8 mouse cellular contexts compared by ENCODE assay signal in genomic region chr16:20589366-20589938, GRCm38 (mm10). TPM values are rescaled to one million over a fixed set of nuclear protein-coding genes. Genes with fewer than 3 reads are reported as not detected.
DNase-seq lines count a peak whose midpoint lies in the region; ATAC-seq and TF ChIP-seq lines count a peak whose summit lies in the region.

Vwa5b2 (plus strand) TSS chr16:20589471.

- intact Hi-C loops in heart, postnatal 10 days (cut with DNase I): loop anchor here (5.0 kb wide), 1 partner anchor 53 kb away; no protein-coding TSS in a partner anchor
- intact Hi-C loops in left cerebral cortex, postnatal 10 days (cut with DNase I): no loop called here

- no peaks in the 10 kb centered on the region for H3K9me3 ChIP-seq in heart, embryonic 13.5 days
- no peaks in the 10 kb centered on the region for H3K9me3 ChIP-seq in ES-E14 (ENCODE audit: control insufficient read depth, insufficient read depth, low read depth, low read length)
- no peaks in the 10 kb centered on the region for H3K9me3 ChIP-seq in forebrain, embryonic 10.5 days
- no peaks in the 10 kb centered on the region for H3K9me3 ChIP-seq in neural tube, embryonic 12.5 days

- DNase-seq in heart, postnatal 10 days: no peak
- no peak for DNase-seq in ES-E14 (ENCODE audit: low read depth, low spot score)
- DNase-seq in forebrain, embryonic 10.5 days (ENCODE audit: extremely low spot score, low spot score): peak; percentile 22
- peak; percentile 36 to 61 for DNase-seq in left cerebral cortex, postnatal 10 days (ENCODE audit: extremely low spot score in 1 of 2, low spot score in 2 of 2)
- DNase-seq in gastrocnemius, postnatal 25 days: no peak

- no peak for ATAC-seq in heart, embryonic 13.5 days (ENCODE audit: extremely low read depth, insufficient number of reproducible peaks, low FRiP score, low TSS enrichment)
- peak; percentile 74 for ATAC-seq in neural tube, embryonic 12.5 days (ENCODE audit: low FRiP score, low read depth)
- no peak for ATAC-seq in CD4-positive, CD25-positive, alpha-beta regulatory T cell, adult 4 months

- WGBS in heart, embryonic 13.5 days: under 1% methylated on average over 24 of the region's 24 CpGs
- 1% methylated on average over 24 of the region's 24 CpGs for WGBS in forebrain, embryonic 10.5 days
- WGBS in neural tube, embryonic 12.5 days: under 1% methylated on average over 24 of the region's 24 CpGs

- peaks cover 24% of the 10 kb centered on the region for H3K4me1 ChIP-seq in heart, embryonic 13.5 days
- peaks cover 0 to 7% of the 10 kb centered on the region in 2 experiments; a peak in 1 of 4 replicates for H3K4me1 ChIP-seq in ES-E14 (ENCODE audit: control insufficient read depth in 2 of 2, insufficient read depth in 2 of 2, low read length in 2 of 2, poor library complexity in 1 of 2)
- H3K4me1 ChIP-seq in forebrain, embryonic 10.5 days: peaks cover 25% of the 10 kb centered on the region
- peaks cover 21% of the 10 kb centered on the region for H3K4me1 ChIP-seq in neural tube, embryonic 12.5 days

- H3K27ac ChIP-seq in heart, embryonic 13.5 days (replicated peaks): no peak within 1 kb of the TSS
- H3K27ac ChIP-seq in ES-E14 (ENCODE audit: insufficient read depth, low read depth, low read length, poor library complexity, severe bottlenecking): no peak within 1 kb of the TSS
- H3K27ac ChIP-seq in forebrain, embryonic 10.5 days: peak within 1 kb of the TSS; percentile 65
- H3K27ac ChIP-seq in neural tube, embryonic 12.5 days: no peak within 1 kb of the TSS

- H3K27me3 ChIP-seq in heart, embryonic 13.5 days (replicated peaks): peaks cover 67% of the 10 kb centered on the region
- H3K27me3 ChIP-seq in forebrain, embryonic 10.5 days (ENCODE audit: poor library complexity, severe bottlenecking): peaks cover 72% of the 10 kb centered on the region
- H3K27me3 ChIP-seq in neural tube, embryonic 12.5 days (replicated peaks): peaks cover 58% of the 10 kb centered on the region

- peak within 1 kb of the TSS; percentile 71 for H3K9ac ChIP-seq in heart, embryonic 13.5 days
- H3K9ac ChIP-seq in ES-E14 (ENCODE audit: insufficient read depth, low read depth, low read length, poor library complexity, severe bottlenecking): 0 out of 2 replicates have a peak within 1 kb of the TSS, but pooled peaks have one; percentile 27
- H3K9ac ChIP-seq in neural tube, embryonic 12.5 days: peak within 1 kb of the TSS; percentile 59

- in situ Hi-C loops in ES-E14 (cut with MboI; ENCODE audit: low sequenced_read_pairs in 2 of 2, unreplicated experiment in 2 of 2): no loop called here

- H3K4me2 ChIP-seq in heart, embryonic 13.5 days: peak within 1 kb of the TSS; percentile 91
- peak within 1 kb of the TSS; percentile 92 for H3K4me2 ChIP-seq in neural tube, embryonic 12.5 days (replicated peaks)

- H3K4me3 ChIP-seq in heart, embryonic 13.5 days: peak within 1 kb of the TSS; percentile 56
- peak within 1 kb of the TSS; percentile 52 for H3K4me3 ChIP-seq in ES-E14 (ENCODE audit: insufficient read depth in 1 of 2, low read depth in 1 of 2, low read length in 2 of 2, poor library complexity in 1 of 2, severe bottlenecking in 1 of 2)
- H3K4me3 ChIP-seq in forebrain, embryonic 10.5 days: peak within 1 kb of the TSS; percentile 64
- peak within 1 kb of the TSS; percentile 49 for H3K4me3 ChIP-seq in neural tube, embryonic 12.5 days

- no peaks in the 10 kb centered on the region for H3K36me3 ChIP-seq in heart, embryonic 13.5 days
- no peaks in the 10 kb centered on the region for H3K36me3 ChIP-seq in ES-E14 (ENCODE audit: control insufficient read depth, insufficient read depth, low read length, poor library complexity, severe bottlenecking)
- H3K36me3 ChIP-seq in forebrain, embryonic 10.5 days (replicated peaks): no peaks in the 10 kb centered on the region
- H3K36me3 ChIP-seq in neural tube, embryonic 12.5 days: no peaks in the 10 kb centered on the region

TF ChIP-seq in ES-E14, 5 proteins besides CTCF, POLR2A, EP300 and RAD21:
- TF ChIP-seq MAFK (IDR thresholded peaks at IDR 0.05; ENCODE audit: insufficient read depth, low read depth, low read length): no peak
- no peak for TF ChIP-seq CHD2 (IDR thresholded peaks at IDR 0.05; ENCODE audit: low read depth, low read length)
- TF ChIP-seq ZC3H11A (IDR thresholded peaks at IDR 0.05; ENCODE audit: borderline replicate concordance, low read depth, low read length): no peak
- TF ChIP-seq ZNF384 (IDR thresholded peaks at IDR 0.05; ENCODE audit: low read depth, low read length): no peak
- no peak for TF ChIP-seq HCFC1 (IDR thresholded peaks at IDR 0.05; ENCODE audit: borderline replicate concordance, insufficient read depth, low read length)

RNA-seq across cellular contexts. Expression of gene Vwa5b2, which starts in this region (rescaled TPM):
- polyA plus RNA-seq in heart, embryonic 13.5 days (2015; fragmentation: Nextera tagmentation; extraction: Ambion mirVana): 0.19 and 0.25 TPM in 2 replicates
- total RNA-seq in heart, postnatal 10 days (2021): 1 to 10 TPM in 1 of 2 experiments, under 1 TPM in 1; 0.30 to 1.0 TPM
- total RNA-seq in ES-E14 (2012; rRNA removed): 0.69 and 1.2 TPM in 2 replicates
- polyA plus RNA-seq in forebrain, embryonic 10.5 days (2016; fragmentation: Nextera tagmentation; extraction: Ambion mirVana): 0.84 and 0.97 TPM in 2 replicates
- 10 to 100 TPM; 78.1 to 78.5 TPM for total RNA-seq in left cerebral cortex, postnatal 10 days (2021)
- 12.7 and 14.0 TPM in 2 replicates for polyA plus RNA-seq in neural tube, embryonic 12.5 days (2016; fragmentation: Nextera tagmentation; extraction: Ambion mirVana)
- under 1 TPM in 1 of 2 experiments, not detected in 1; 0.16 TPM for polyA plus RNA-seq in CD4-positive, CD25-positive, alpha-beta regulatory T cell, adult 4 months (2017; shearing (Covaris generic))
- total RNA-seq in gastrocnemius, postnatal 25 days (2021): not detected

Comparison
In these comparisons a context has a peak if more than half of its experiments do, and no peak if none do; other contexts are left out.
1. RNA of gene Vwa5b2 (total RNA-seq): 78.1 to 78.5 TPM in left cerebral cortex, postnatal 10 days; 0.69 to 1.2 TPM in ES-E14, 0.30 to 1.0 TPM in heart, postnatal 10 days and not detected in gastrocnemius, postnatal 25 days; every median in the first group is over 10 times any median in the second.
2. Peak in DNase-seq, H3K4me3 ChIP-seq and H3K27ac ChIP-seq in forebrain, embryonic 10.5 days; RNA of the gene not detected or under 1 TPM.
3. DNase-seq: peak in left cerebral cortex, postnatal 10 days (2 of 2); none in heart, postnatal 10 days (0 of 2), ES-E14 (single experiment) and gastrocnemius, postnatal 25 days (single experiment).
4. Peak in every context shown above with its lines, with median percentiles within 50 percentile points of each other: H3K4me3 ChIP-seq and H3K9ac ChIP-seq.